Mouse (Mus musculus): ENCODE results near the gene 1110017D15Rik. TPM values are rescaled to one million over a fixed set of nuclear protein-coding genes. Genes with fewer than 3 reads are reported as not detected.

1110017D15Rik gene
- polyA plus RNA-seq (2012; rRNA removed): 4.6 and 4.9 TPM in 2 replicates

DNA sequence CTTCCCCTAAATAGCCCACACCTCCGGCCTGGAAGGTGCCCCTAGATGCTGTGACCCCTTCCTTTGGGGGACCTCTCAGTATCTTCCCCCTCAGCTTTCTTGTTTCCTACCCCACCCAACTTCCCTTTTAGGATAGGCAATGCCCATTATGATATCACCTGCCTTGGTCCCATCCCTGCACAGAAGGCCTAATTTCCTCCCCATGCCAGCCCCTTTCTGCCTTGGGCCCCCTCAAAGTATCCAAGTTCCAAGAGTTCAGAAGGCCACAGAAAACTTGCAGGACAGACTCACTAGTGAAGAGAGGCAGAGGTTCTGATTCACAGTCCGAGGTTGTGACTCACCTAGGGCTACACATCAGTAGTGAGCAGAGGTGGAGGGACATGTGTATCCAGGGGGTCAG lies at the start of gene 1110017D15Rik:
1110017D15Rik (minus strand) TSS at position 101 of the 400 bp plus-strand sequence.
- Histone ChIP-seq H3K4me1 (ENCODE audit: control insufficient read depth, insufficient read depth, low read length) (peaks cover 6% of the 10 kb centered on the region), H3K27ac (ENCODE audit: insufficient read depth, low read length) (no peak within 1 kb of the TSS), H3K4me3 (ENCODE audit: insufficient read depth, low read length) (no peak within 1 kb of the TSS)
- no peak for TF ChIP-seq CTCF (IDR thresholded peaks at IDR 0.05; ENCODE audit: extremely low read depth, insufficient read depth, low read length)
- TF ChIP-seq POLR2A (IDR thresholded peaks at IDR 0.05; ENCODE audit: extremely low read depth, insufficient read depth, low read length): no peak

GRCm38 (mm10) chr4:41566123-41566522 lies 49.0 kb upstream of the 1110017D15Rik start:
- 0 out of 2 replicates have a peak overlapping the region, but pooled peaks have one; percentile 43 for H3K27ac ChIP-seq (ENCODE audit: insufficient read depth, low read length)
- no peak overlapping the region for H3K4me3 ChIP-seq (ENCODE audit: insufficient read depth, low read length)
- TF ChIP-seq CTCF (IDR thresholded peaks at IDR 0.05; ENCODE audit: extremely low read depth, insufficient read depth, low read length): no peak
- TF ChIP-seq POLR2A (IDR thresholded peaks at IDR 0.05; ENCODE audit: extremely low read depth, insufficient read depth, low read length): no peak
- H3K4me1 ChIP-seq (ENCODE audit: control insufficient read depth, insufficient read depth, low read length): peaks cover 13% of the 10 kb centered on the region

DNA sequence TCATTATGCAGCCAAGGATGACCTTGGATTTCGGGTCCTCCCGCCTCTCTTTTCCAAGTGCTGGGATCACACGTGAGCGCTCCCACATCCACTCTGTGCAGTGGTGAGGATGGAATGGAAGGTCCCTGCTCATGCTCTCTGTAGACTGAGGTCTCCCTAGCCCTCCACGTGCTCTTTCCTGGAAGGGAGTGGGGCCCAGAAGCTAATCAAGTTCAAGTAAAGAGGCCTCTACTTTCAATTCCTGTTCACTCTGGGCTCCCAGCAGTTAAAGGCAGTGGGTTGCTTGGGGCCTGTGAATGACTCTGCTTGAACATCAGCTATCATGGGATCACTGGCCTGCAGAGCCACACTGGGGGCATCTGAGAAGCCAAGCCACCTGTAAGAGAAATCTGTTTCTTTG lies 46.2 kb upstream of the 1110017D15Rik start:
- Histone ChIP-seq H3K4me3 (ENCODE audit: insufficient read depth, low read length) (no peak overlapping the region), H3K27ac (ENCODE audit: insufficient read depth, low read length) (no peak overlapping the region), H3K4me1 (ENCODE audit: control insufficient read depth, insufficient read depth, low read length) (peaks cover 13% of the 10 kb centered on the region)
- no peak for TF ChIP-seq POLR2A (IDR thresholded peaks at IDR 0.05; ENCODE audit: extremely low read depth, insufficient read depth, low read length)
- TF ChIP-seq CTCF (IDR thresholded peaks at IDR 0.05; ENCODE audit: extremely low read depth, insufficient read depth, low read length): no peak

DNA sequence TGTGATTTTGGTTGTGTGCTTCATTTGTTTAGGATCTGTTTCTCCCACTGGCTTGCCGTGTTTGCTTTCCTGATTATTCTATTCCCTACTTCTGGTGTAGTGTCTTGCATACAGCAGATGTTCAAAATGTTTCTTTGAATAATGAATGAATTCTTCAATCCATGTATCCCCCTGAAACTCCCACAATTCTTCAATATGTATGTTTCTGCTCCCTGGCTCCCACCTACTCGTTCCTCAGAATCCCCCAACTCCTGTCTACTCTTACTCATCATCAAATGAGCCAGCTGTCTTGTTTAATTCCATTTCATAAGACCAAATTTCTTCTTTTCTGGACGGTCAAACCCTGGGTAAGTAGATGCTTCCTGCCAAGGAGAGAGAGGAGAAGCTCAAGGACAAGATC lies 40.0 kb upstream of the 1110017D15Rik start:
- TF ChIP-seq POLR2A (IDR thresholded peaks at IDR 0.05; ENCODE audit: extremely low read depth, insufficient read depth, low read length) (no peak), CTCF (IDR thresholded peaks at IDR 0.05; ENCODE audit: extremely low read depth, insufficient read depth, low read length) (no peak)
- Histone ChIP-seq H3K4me3 (ENCODE audit: insufficient read depth, low read length) (no peak overlapping the region), H3K27ac (ENCODE audit: insufficient read depth, low read length) (no peak overlapping the region), H3K4me1 (ENCODE audit: control insufficient read depth, insufficient read depth, low read length) (peaks cover 13% of the 10 kb centered on the region)

GRCm38 (mm10) chr4:41556311-41556953 lies 39.3 kb upstream of the 1110017D15Rik start:
- Histone ChIP-seq H3K27ac (ENCODE audit: insufficient read depth, low read length) (no peak overlapping the region), H3K4me3 (ENCODE audit: insufficient read depth, low read length) (no peak overlapping the region), H3K4me1 (ENCODE audit: control insufficient read depth, insufficient read depth, low read length) (peaks cover 13% of the 10 kb centered on the region)
- TF ChIP-seq POLR2A (IDR thresholded peaks at IDR 0.05; ENCODE audit: extremely low read depth, insufficient read depth, low read length) (no peak), CTCF (IDR thresholded peaks at IDR 0.05; ENCODE audit: extremely low read depth, insufficient read depth, low read length) (no peak)

GRCm38 (mm10) chr4:41554994-41555663 lies 38.0 kb upstream of the 1110017D15Rik start:
- 0 out of 2 replicates have a peak overlapping the region, but pooled peaks have one; percentile 25 for H3K27ac ChIP-seq (ENCODE audit: insufficient read depth, low read length)

DNA sequence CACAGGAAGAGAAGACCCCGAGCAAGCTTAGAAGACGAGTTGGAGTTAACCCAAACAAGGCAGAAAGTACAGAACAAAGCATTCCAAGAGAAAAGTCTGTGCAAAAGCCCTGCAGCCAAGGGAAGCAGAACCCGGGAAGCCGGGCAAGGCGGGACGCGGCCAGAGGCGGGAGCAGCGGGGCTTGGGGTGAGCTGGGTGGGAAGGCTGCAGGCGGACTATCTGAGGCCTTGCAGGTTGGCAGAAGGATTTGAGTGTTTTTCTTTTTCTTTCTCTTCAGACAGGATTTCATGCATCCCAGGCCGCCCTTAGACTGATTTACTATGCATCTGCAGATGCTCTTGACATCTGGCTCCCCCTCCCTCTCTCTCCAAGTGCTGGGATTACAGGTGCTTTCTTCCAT lies 36.0 kb upstream of the 1110017D15Rik start:
- Histone ChIP-seq H3K4me3 (ENCODE audit: insufficient read depth, low read length) (no peak overlapping the region), H3K27ac (ENCODE audit: insufficient read depth, low read length) (no peak overlapping the region), H3K4me1 (ENCODE audit: control insufficient read depth, insufficient read depth, low read length) (peaks cover 11% of the 10 kb centered on the region)
- no peak for TF ChIP-seq POLR2A (IDR thresholded peaks at IDR 0.05; ENCODE audit: extremely low read depth, insufficient read depth, low read length)
- no peak for TF ChIP-seq CTCF (IDR thresholded peaks at IDR 0.05; ENCODE audit: extremely low read depth, insufficient read depth, low read length)

More at GRCm38 (mm10) chr4:41554994-41555663, 38.0 kb upstream of the 1110017D15Rik start:
- Histone ChIP-seq H3K4me3 (ENCODE audit: insufficient read depth, low read length) (no peak overlapping the region), H3K4me1 (ENCODE audit: control insufficient read depth, insufficient read depth, low read length) (peaks cover 13% of the 10 kb centered on the region)
- TF ChIP-seq CTCF (IDR thresholded peaks at IDR 0.05; ENCODE audit: extremely low read depth, insufficient read depth, low read length): no peak
- no peak for TF ChIP-seq POLR2A (IDR thresholded peaks at IDR 0.05; ENCODE audit: extremely low read depth, insufficient read depth, low read length)

DNA sequence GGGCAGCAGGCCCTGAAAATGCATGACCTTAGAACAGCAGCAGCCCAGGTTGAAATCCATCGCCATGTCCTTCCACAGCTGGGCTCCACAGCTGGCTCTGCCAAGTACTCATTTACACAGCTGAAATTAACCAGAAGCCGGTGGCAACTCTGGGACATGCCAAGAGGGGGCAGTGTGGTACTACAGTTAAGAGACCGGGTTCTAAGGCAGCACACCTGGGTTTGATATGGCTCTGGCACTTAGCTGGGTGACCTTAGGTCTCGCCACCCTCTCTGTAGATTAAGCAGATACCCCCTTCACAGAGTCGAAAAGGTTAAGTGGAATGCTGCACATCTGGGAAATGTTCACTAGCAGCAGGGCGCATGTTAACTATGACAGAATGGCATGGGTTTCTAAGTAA lies 35.4 kb upstream of the 1110017D15Rik start:
- no peak overlapping the region for H3K4me3 ChIP-seq (ENCODE audit: insufficient read depth, low read length)
- TF ChIP-seq POLR2A (IDR thresholded peaks at IDR 0.05; ENCODE audit: extremely low read depth, insufficient read depth, low read length) (no peak), CTCF (IDR thresholded peaks at IDR 0.05; ENCODE audit: extremely low read depth, insufficient read depth, low read length) (peak; percentile 76)
- H3K4me1 ChIP-seq (ENCODE audit: control insufficient read depth, insufficient read depth, low read length): peaks cover 10% of the 10 kb centered on the region
- H3K27ac ChIP-seq (ENCODE audit: insufficient read depth, low read length): no peak overlapping the region

DNA sequence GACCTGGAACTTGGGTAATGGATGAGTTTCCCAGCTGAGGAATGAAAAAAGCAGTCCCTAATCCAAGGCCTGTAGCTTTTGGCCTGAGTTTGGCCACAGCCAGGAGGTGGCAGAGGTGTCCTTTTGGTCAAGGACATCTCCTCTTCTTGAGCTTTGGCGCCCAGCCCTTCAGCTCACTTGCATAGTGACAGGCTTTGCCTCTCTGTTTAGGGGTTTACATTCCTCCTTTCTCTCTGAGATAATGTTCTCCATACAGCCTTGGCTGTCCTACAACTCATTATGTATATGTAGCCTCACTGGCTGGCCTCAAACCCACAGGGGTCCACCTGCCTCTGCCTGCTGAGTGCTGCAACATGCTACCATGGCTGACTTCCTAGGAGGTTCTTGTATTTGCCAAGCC lies 30.0 kb upstream of the 1110017D15Rik start:
- Histone ChIP-seq H3K4me3 (ENCODE audit: insufficient read depth, low read length) (no peak overlapping the region), H3K4me1 (ENCODE audit: control insufficient read depth, insufficient read depth, low read length) (peaks cover 6% of the 10 kb centered on the region), H3K27ac (ENCODE audit: insufficient read depth, low read length) (no peak overlapping the region)
- no peak for TF ChIP-seq POLR2A (IDR thresholded peaks at IDR 0.05; ENCODE audit: extremely low read depth, insufficient read depth, low read length)
- no peak for TF ChIP-seq CTCF (IDR thresholded peaks at IDR 0.05; ENCODE audit: extremely low read depth, insufficient read depth, low read length)

DNA sequence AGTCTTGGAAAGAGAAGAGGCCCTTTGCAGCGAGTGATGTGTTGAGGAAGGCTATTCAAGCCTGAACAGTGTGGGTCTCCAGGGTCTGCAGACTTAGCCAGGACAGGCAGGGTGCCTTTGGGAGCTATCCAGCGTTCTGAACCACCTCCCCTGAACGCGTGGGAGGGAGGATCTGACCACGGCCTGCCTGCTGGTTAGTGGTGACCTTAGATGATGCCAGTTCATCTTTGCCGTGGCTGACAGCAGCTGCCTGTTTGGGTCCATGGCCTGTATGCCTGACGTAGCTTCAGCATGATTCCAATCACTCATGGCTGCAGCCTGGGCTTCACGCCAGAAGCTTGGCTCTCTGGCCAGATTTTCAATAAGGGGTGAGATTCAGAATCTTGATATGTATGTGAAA lies 28.9 kb upstream of the 1110017D15Rik start:
- Histone ChIP-seq H3K27ac (ENCODE audit: insufficient read depth, low read length) (no peak overlapping the region), H3K4me1 (ENCODE audit: control insufficient read depth, insufficient read depth, low read length) (peaks cover 8% of the 10 kb centered on the region), H3K4me3 (ENCODE audit: insufficient read depth, low read length) (no peak overlapping the region)
- TF ChIP-seq POLR2A (IDR thresholded peaks at IDR 0.05; ENCODE audit: extremely low read depth, insufficient read depth, low read length): no peak
- no peak for TF ChIP-seq CTCF (IDR thresholded peaks at IDR 0.05; ENCODE audit: extremely low read depth, insufficient read depth, low read length)
